Mouse (Mus musculus): ENCODE measurements around the gene Tomm40l.
"Not testable (repeated sequence)": the region's sequence is repeated elsewhere in the genome, so short reads cannot be mapped to it uniquely, and the experiment has no call there.

Tomm40l gene

GRCm38 (mm10) chr1:171250680-171251593 is 28.6 kb upstream of the Tomm40l start, which contains the start of gene Ndufs2:
Ndufs2 (minus strand) TSS chr1:171251388.
- no peak for DNase-seq (ENCODE audit: low spot score)

GRCm38 (mm10) chr1:171249913-171250600 is 27.7 kb upstream of the Tomm40l start, which contains the start of gene Adamts4:
Adamts4 (plus strand) TSS chr1:171250421.
- DNase-seq (ENCODE audit: low spot score) = no peak

- no peak for DNase-seq (ENCODE audit: low spot score)
Observed at GRCm38 (mm10) chr1:171248386-171249226, 26.3 kb upstream of the Tomm40l start.

GRCm38 (mm10) chr1:171247916-171248315 is 25.6 kb upstream of the Tomm40l start:
- DNase-seq (ENCODE audit: low spot score) = no peak

DNA sequence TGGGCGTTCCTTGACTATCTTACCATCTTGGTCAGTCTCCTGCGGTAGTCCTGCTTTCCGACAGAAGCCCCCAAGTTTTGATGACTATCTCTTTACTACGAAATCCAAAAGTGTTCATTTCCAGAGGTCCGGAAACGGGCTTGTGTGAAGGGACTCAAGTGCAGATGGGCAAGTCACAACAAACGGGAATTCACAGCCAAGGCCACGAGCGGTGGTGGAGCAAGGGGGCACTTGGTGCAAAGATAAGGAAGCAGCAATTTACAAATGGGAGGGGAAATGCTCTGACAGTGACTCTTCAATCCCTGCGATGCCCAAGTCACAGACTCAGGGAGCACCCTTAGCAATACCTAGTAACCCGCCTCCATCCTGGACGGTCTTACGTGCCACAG is 25.1 kb upstream of the Tomm40l start:
- no peak for DNase-seq (ENCODE audit: low spot score)

- peak; percentile 97 for DNase-seq (ENCODE audit: low spot score)
Observed at GRCm38 (mm10) chr1:171246709-171247452, 24.6 kb upstream of the Tomm40l start.

DNA sequence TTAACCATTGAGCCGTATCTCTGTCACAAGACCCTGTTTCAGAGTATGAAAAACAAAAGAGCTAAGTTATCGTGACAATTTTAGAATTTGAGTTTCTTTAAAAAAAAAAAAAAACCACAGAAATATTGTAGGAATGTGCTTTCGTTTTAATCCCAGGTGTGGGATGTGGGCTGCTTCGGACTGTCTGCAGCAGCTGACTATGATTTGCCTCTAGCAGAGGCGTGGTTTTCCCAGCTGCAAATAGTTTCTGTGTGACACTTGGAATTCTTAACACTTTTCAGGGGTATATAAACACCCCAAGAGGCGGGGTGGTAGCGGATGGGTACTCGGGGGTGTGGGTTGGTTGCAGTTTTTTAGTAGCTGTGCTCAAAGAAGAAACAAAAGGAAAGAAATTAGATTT is 23.0 kb upstream of the Tomm40l start:
- DNase-seq (ENCODE audit: low spot score) = no peak

GRCm38 (mm10) chr1:171241952-171242351 is 19.6 kb upstream of the Tomm40l start:
- DNase-seq (ENCODE audit: low spot score) = not testable (repeated sequence)

DNA sequence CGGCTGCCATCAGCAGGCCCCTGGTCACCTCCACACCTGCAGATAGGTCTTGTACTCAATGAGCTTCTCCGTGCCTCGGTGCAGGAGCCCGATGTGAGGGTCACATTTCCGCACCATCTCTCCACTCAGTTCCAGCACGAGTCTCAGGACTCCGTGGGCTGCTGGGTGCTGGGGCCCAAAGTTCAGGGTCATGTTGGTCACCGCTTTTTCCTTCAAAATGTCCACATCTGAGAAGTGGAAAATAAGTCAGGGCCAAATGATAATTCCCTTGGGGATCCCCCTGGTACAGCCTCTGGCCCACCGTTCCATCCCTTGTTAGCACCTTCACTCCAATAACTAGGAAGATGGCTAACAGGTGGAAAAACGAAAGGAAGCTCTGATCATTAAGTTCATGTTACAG is 18.6 kb upstream of the Tomm40l start:
- no peak for DNase-seq (ENCODE audit: low spot score)

DNA sequence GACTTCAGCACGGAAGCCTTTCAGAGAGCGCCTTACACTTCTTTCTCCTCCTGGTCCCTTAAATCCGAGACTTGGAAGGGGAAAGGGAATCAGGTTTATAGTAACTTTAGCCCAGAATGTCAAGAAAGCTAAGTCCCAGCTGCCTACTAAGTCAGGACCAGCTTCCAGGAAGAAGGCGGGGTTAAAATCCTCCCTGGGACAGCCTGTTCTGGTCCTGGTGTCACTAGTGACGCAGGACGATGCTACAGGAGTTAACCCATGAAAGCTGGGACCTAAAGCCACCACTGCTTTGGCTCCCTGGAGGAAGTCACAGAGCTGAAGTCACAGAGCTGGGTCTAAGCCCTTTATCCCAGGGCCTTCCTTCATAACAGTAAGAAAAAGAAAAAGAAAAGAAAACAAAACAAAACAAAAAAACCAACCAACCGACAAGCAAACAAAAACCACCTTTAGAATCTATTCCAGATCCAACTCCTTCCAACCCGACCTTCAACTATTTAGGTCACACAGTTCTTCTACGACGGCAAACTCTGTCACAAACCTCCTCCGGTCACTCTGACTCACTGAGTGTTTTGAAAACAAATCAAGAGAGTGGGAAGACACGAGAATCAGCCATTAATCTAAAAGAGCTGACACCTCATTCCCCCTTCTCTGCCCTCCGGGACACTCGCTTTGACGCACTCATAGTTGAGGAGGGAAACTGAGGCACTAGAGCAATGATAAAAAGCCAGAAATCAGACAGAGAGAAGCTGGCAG is 17.9 kb upstream of the Tomm40l start:
- no peak for DNase-seq (ENCODE audit: low spot score)

DNA sequence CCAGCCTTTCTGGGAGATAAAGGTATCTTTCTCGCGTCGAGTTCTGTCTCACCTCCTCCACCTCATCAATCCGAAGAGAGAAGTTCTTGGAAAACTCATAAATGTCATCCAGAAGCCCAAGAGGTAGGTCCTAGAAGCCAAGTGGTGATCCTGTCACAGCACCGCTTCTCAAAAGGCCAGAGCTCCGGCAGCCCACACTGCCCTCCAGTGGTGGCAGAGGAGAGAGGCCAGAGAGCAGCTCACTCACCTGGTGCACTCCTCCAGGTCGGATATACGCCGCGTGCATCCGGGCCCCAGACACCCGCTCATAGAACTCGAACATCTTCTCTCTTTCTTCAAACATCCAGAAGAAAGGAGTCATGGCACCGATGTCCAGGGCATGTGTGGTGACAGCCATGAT is 16.1 kb upstream of the Tomm40l start:
- peak; percentile 54 for DNase-seq (ENCODE audit: low spot score)

DNA sequence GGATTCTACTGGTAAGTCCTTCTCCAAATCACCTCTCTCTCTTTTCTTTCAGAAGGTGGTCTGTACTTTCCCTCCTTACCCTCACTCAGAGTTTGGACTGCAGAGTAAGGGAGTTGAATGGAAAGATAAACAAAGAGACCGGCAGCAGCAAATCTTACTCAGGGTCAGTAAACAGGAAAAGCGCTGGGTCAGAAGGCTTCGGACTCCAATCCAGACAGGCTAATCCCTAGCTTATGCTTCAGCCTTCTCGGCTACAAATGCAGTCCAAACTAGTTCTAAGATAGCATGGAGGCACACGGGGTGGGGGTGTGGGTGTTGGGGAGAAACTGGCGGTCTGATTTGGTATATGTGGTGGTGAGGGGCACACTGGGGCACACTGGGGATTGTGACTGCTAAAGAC is 15.1 kb upstream of the Tomm40l start:
- no peak for DNase-seq (ENCODE audit: low spot score)

- no peak for DNase-seq (ENCODE audit: low spot score)
Observed at GRCm38 (mm10) chr1:171235791-171236190, 13.5 kb upstream of the Tomm40l start.

DNA sequence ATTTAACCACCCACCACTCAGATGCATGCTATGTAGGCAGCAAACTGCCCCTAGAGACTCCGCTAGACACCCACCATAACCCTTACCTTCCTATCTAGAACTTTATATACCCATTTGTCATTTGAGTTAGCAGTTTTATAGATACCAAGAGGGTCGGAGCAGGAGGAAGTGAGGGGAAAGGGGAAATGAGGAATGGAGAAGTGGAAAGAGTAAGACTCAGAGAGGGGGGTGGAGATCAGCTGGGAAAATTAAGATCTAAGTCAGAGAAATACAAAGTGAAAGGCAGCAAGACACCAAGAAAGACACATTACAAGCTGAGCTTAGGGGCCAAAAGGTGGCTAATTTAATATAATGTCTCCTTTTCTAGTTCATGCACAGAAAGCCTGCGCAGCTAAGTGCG is 12.2 kb upstream of the Tomm40l start:
- DNase-seq (ENCODE audit: low spot score) = no peak

DNA sequence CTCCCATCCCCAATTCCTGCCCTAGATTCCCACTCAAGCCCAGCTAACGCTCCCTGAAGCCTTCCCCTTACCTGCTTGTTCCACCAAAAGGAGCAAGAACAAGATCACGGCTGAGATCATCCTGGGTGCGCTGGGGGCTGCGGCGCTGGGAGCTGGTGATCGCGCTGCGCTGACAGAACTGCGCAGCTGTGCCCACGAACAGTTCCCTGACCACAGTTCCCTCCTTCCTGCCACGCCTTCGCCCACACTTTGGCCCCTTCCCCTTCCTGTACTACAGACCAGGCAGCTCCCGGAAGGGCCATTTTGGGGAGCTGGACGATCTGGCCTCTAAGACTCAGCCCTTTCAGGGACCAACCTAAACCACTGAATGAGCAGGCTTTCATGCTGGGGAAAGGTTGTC is 11.8 kb upstream of the Tomm40l start, which contains the start of gene Fcer1g:
TSS of gene Fcer1g (minus strand) at position 240 of the 400 bp plus-strand sequence.
- no peak for DNase-seq (ENCODE audit: low spot score)

DNA sequence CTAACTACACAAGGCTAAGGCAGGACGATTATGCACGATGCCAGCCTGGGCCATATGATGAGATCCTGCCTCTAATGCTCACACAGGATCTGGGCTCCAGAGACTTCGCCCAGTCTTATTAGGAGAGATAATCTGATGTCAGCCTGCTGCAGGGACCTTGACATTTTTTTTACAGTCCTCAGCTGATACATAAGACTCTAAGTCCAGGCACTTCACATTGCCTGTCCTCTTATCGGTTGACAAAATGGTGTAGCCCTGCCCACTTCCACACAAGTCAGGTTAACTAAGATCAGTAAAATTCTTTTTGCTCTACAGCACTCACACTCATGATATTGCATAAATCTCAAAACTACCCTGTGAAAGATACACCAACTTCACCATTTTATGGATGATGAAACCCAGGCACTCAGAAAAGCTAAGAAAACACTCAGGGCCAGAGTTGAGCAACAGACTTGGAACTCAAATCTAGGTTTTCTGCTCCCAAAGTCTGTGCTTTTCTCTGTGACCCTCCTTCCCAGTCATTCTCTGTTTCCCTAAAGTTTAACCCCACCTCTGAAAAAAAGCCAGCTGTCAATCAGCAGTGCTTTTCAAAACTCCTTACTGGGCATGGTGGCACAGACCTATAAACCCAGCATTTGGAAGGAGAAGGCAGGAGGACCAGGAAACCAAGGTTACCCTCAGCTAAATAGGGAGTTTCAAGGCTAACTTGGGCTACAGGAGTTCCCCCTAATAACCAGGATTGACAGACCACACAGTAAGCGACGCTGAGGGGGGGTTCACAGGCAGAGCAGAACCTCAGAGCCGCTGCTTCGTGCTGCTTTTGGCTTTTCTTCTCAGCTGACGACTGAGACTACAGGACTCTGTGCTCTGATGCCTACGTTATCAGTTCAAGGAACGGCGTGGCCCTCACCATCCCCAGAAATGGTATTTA is 10.8 kb upstream of the Tomm40l start:
- peak; percentile 47 for DNase-seq (ENCODE audit: low spot score)

DNA sequence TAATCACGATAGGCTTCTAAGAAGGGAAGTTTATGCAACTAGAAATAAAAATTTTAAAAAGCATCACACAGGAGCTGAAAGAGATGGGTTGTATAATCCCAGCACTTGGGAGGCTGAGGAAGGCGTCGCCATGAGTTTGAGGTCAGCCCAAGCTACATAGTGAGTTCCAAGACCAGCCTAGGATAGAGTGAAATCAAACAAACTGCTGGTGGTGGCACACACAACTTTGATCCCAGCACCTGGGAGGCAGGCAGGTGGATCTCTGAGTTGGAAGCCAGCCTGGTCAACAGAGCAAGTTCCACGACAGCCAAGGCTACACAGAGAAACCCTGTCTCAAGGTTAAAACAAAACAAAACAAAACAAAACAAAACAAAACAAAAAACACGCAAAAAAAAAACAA is 10.0 kb upstream of the Tomm40l start:
- no peak for DNase-seq (ENCODE audit: low spot score)

DNA sequence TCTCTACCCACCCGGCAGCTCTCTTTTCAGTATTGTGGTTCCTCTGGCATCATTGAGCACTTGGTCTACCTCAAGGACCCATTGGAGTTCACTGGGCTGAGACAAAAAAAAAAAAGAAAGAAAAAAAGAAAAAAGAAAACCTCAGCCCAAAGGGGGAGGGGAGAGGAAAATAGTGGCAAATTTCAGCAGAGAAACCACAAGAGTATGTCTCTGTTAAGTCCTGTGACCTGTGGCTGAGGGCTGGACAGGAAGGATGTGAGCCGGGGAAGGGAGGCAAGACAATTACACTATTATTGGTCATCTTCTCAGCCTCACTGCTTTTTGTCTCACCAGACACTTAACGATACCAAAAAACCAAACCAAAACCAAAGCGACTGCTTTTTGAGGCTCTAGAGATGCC is 9.5 kb upstream of the Tomm40l start:
- DNase-seq (ENCODE audit: low spot score) = no peak

DNA sequence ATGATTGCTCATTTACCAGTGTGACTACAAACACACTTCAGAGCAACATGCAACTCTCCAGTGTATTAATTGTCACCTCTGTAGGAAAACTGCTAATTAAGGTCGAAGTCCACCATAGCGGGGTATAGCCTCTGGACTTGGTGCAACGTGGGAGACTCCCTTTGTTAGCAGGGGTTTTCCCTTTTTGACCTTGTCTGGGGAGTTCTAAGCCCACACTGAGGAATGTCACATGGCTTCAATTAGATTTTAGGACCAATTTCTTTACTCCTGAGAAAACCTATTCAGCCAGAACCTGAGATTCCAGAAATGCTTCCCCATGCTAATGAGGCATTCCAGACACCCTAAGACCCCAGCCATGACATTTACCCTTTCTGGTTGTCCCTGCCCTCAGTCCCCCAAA is 7.9 kb upstream of the Tomm40l start:
- DNase-seq (ENCODE audit: low spot score) = no peak

DNA sequence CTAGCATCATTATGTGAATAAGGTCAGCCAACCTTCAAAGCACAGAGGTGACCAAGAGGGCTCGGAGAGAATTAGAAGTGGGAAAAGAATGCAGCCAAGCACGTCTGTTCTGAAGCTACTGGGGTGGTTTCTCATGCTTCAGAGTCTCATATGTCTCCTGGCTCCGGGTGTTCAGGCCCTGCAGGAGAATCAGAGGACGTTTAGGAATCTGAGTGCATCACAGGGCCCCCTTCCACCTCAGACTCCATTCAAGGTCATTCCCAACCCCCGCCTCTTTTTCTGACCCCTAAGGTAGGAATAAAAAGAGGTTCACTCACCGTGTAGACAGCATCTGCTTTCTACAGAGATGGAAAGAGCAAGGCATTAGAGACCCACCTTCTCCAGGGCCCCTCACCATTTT is 7.4 kb upstream of the Tomm40l start:
- DNase-seq (ENCODE audit: low spot score) = no peak
